Mouse (Mus musculus): ENCODE measurements around the gene Snx33.

- TF ChIP-seq CTCF (IDR thresholded peaks at IDR 0.05; ENCODE audit: low read depth) (no peak), EP300 (IDR thresholded peaks at IDR 0.05; ENCODE audit: low read depth) (no peak)
Observed at GRCm38 (mm10) chr9:56882818-56883217, 45.4 kb downstream of the Snx33 start.
